ENCODE assay signal across 8 mouse cellular contexts in genomic region chr4:141866933-141867490, GRCm38 (mm10). TPM values are rescaled to one million over a fixed set of nuclear protein-coding genes. Genes with fewer than 3 reads are reported as not detected.
A peak's percentile ranks its signal among the peaks of the same experiment; 100 is the strongest.
DNase-seq lines count a peak whose midpoint lies in the region; ATAC-seq and TF ChIP-seq lines count a peak whose summit lies in the region.

No protein-coding gene starts in this region.

- no peak for TF ChIP-seq POLR2A in small intestine, adult 2 months (IDR thresholded peaks at IDR 0.05; ENCODE audit: low read depth, low read length)

- no peak overlapping the region; the same call in 1 of the 2 replicates for H3K9ac ChIP-seq in hindbrain, embryonic 11.5 days (ENCODE audit: low read depth, low read length)
- H3K9ac ChIP-seq in limb, embryonic 15.5 days, result no peak overlapping the region

- H3K4me3 ChIP-seq in gastrocnemius, adult 2 months, result no peak overlapping the region
- H3K4me3 ChIP-seq in hindbrain, embryonic 11.5 days (ENCODE audit: low read depth, low read length), result no peak overlapping the region
- no peak overlapping the region for H3K4me3 ChIP-seq in limb, embryonic 15.5 days
- H3K4me3 ChIP-seq in small intestine, adult 2 months (ENCODE audit: low read depth, low read length), result no peak overlapping the region

- no peak for TF ChIP-seq CTCF in gastrocnemius, adult 2 months (IDR thresholded peaks at IDR 0.05)
- TF ChIP-seq CTCF in small intestine, adult 2 months (IDR thresholded peaks at IDR 0.05; ENCODE audit: extremely low read depth, insufficient read length, insufficient replicate concordance, low read depth, low read length), result no peak

- H3K9me3 ChIP-seq in hindbrain, embryonic 11.5 days (ENCODE audit: control insufficient read depth, low read length), result no peaks in the 10 kb centered on the region
- no peaks in the 10 kb centered on the region for H3K9me3 ChIP-seq in limb, embryonic 15.5 days

- H3K4me1 ChIP-seq in hindbrain, embryonic 11.5 days (replicated peaks; ENCODE audit: control insufficient read depth, insufficient read depth, low read length), result peaks cover 3% of the 10 kb centered on the region; the same call in 1 of the 2 replicates
- H3K4me1 ChIP-seq in limb, embryonic 15.5 days, result peaks cover 56% of the 10 kb centered on the region
- H3K4me1 ChIP-seq in small intestine, adult 2 months (ENCODE audit: control insufficient read depth, insufficient read depth, insufficient read length, low read length), result peaks cover 84% of the 10 kb centered on the region

- ATAC-seq in hindbrain, embryonic 11.5 days (ENCODE audit: low FRiP score), result peak; percentile 52; the same call in 1 of the 2 replicates
- ATAC-seq in limb, embryonic 15.5 days (ENCODE audit: insufficient number of reproducible peaks, low FRiP score, low TSS enrichment, low read depth), result peak; percentile 62

- WGBS in hindbrain, embryonic 11.5 days, result 29% methylated on average over 10 of the region's 10 CpGs
- 22% methylated on average over 10 of the region's 10 CpGs for WGBS in limb, embryonic 15.5 days
- WGBS in small intestine, adult 2 months, result 16% methylated on average over 10 of the region's 10 CpGs

- H3K27ac ChIP-seq in gastrocnemius, adult 2 months, result peak overlapping the region; percentile 51
- H3K27ac ChIP-seq in hindbrain, embryonic 11.5 days (ENCODE audit: low read depth, low read length), result peak overlapping the region; percentile 42; the same call in 1 of the 2 replicates
- H3K27ac ChIP-seq in limb, embryonic 15.5 days, result peak overlapping the region; percentile 74
- H3K27ac ChIP-seq in small intestine, adult 2 months (ENCODE audit: insufficient read depth, low read depth, low read length), result peak overlapping the region; percentile 45

- H3K27me3 ChIP-seq in hindbrain, embryonic 11.5 days (ENCODE audit: control insufficient read depth, insufficient read depth, low read length), result no peaks in the 10 kb centered on the region
- no peaks in the 10 kb centered on the region for H3K27me3 ChIP-seq in limb, embryonic 15.5 days
- no peaks in the 10 kb centered on the region for H3K27me3 ChIP-seq in small intestine, adult 2 months (ENCODE audit: control insufficient read depth, insufficient read depth, low read length)

- peak; percentile 39 for DNase-seq in gastrocnemius, adult 2 months
- DNase-seq in gastrocnemius, postnatal 25 days, result no peak
- DNase-seq in ZHBTc4 (ENCODE audit: low read depth, low spot score), result peak; percentile 43
- DNase-seq in hindbrain, embryonic 11.5 days (ENCODE audit: low spot score), result peak; percentile 25
- no peak for DNase-seq in urinary bladder, postnatal 14 days (ENCODE audit: low spot score)
- no peak for DNase-seq in urinary bladder, postnatal 10 days (ENCODE audit: low spot score)

- no peak overlapping the region for H3K4me2 ChIP-seq in hindbrain, embryonic 11.5 days (replicated peaks; ENCODE audit: low read depth, low read length)
- 0 out of 2 replicates have a peak overlapping the region, but pooled peaks have one; percentile 5 for H3K4me2 ChIP-seq in limb, embryonic 15.5 days

- intact Hi-C loops in gastrocnemius, adult 2 months (cut with DNase I), result no loop called here

- no peaks in the 10 kb centered on the region for H3K36me3 ChIP-seq in hindbrain, embryonic 11.5 days (ENCODE audit: control insufficient read depth, insufficient read depth, low read length)
- H3K36me3 ChIP-seq in limb, embryonic 15.5 days, result peaks cover 4% of the 10 kb centered on the region; the same call in 1 of the 2 replicates
- peaks cover 46% of the 10 kb centered on the region for H3K36me3 ChIP-seq in small intestine, adult 2 months (ENCODE audit: control insufficient read depth, insufficient read depth, low read length)

RNA-seq across cellular contexts. Expression of gene Efhd2, which starts 7.7 kb away (rescaled TPM):
- 1 to 10 TPM; 5.2 to 6.1 TPM for total RNA-seq in gastrocnemius, adult 2 months (2021)
- total RNA-seq in gastrocnemius, postnatal 25 days (2021), result 1 to 10 TPM; 5.6 to 8.7 TPM
- 25.0 and 26.1 TPM in 2 replicates for polyA plus RNA-seq in hindbrain, embryonic 11.5 days (2014; fragmentation: Nextera tagmentation; extraction: Ambion mirVana)
- 76.0 and 86.0 TPM in 2 replicates for polyA plus RNA-seq in limb, embryonic 15.5 days (2015; fragmentation: Nextera tagmentation; extraction: Ambion mirVana)
- polyA plus RNA-seq in small intestine, adult 2 months (2012; rRNA removed), result 188 and 423 TPM in 2 replicates

RNA-seq across cellular contexts. Expression of gene Ctrc, which starts 20.9 kb away (rescaled TPM):
- total RNA-seq in gastrocnemius, adult 2 months (2021), result not detected
- not detected for total RNA-seq in gastrocnemius, postnatal 25 days (2021)
- not detected in 2 replicates for polyA plus RNA-seq in hindbrain, embryonic 11.5 days (2014; fragmentation: Nextera tagmentation; extraction: Ambion mirVana)
- not detected in 2 replicates for polyA plus RNA-seq in limb, embryonic 15.5 days (2015; fragmentation: Nextera tagmentation; extraction: Ambion mirVana)
- 13.9 and 8,604 TPM in 2 replicates for polyA plus RNA-seq in small intestine, adult 2 months (2012; rRNA removed)

RNA-seq across cellular contexts. Expression of gene Cela2a, which starts 41.1 kb away (rescaled TPM):
- total RNA-seq in gastrocnemius, adult 2 months (2021), result not detected
- not detected for total RNA-seq in gastrocnemius, postnatal 25 days (2021)
- polyA plus RNA-seq in hindbrain, embryonic 11.5 days (2014; fragmentation: Nextera tagmentation; extraction: Ambion mirVana), result not detected in 2 replicates
- polyA plus RNA-seq in limb, embryonic 15.5 days (2015; fragmentation: Nextera tagmentation; extraction: Ambion mirVana), result 0.20 TPM in 1 of 2 replicates, not detected in the other
- polyA plus RNA-seq in small intestine, adult 2 months (2012; rRNA removed), result 124 and 65,009 TPM in 2 replicates

Comparison
In these comparisons a context has a peak if more than half of its experiments do, and no peak if none do; other contexts are left out.
1. DNase-seq: peak in gastrocnemius, adult 2 months (single experiment), ZHBTc4 (single experiment) and hindbrain, embryonic 11.5 days (single experiment); none in gastrocnemius, postnatal 25 days (single experiment), urinary bladder, postnatal 14 days (single experiment) and urinary bladder, postnatal 10 days (single experiment).
2. RNA of gene Ctrc, which starts 20.9 kb away (polyA plus RNA-seq): 13.9 to 8,604 TPM in small intestine, adult 2 months; not detected in hindbrain, embryonic 11.5 days and not detected in limb, embryonic 15.5 days; every median in the first group is over 10 times any median in the second.
3. RNA of gene Cela2a, which starts 41.1 kb away (polyA plus RNA-seq): 124 to 65,009 TPM in small intestine, adult 2 months; not detected in hindbrain, embryonic 11.5 days and 0.20 TPM in limb, embryonic 15.5 days; every median in the first group is over 100 times any median in the second.
4. Peak in every context shown above with its lines, with median percentiles within 50 percentile points of each other: H3K27ac ChIP-seq.